8 mouse cellular contexts compared by ENCODE assay signal in genomic region chr9:100645026-100645940, GRCm38 (mm10). TPM values are rescaled to one million over a fixed set of nuclear protein-coding genes. Genes with fewer than 3 reads are reported as not detected.
A peak's percentile ranks its signal among the peaks of the same experiment; 100 is the strongest.
DNase-seq lines count a peak whose midpoint lies in the region; ATAC-seq and TF ChIP-seq lines count a peak whose summit lies in the region.

No protein-coding gene starts in this region.

- no peak for TF ChIP-seq CTCF in lung, adult 2 months (IDR thresholded peaks at IDR 0.05; ENCODE audit: insufficient read depth, low read length)

- no peak for DNase-seq in lung, adult 2 months
- DNase-seq in forebrain, embryonic 10.5 days (ENCODE audit: extremely low spot score, low spot score) = no peak
- DNase-seq in limb, embryonic 11.5 days (ENCODE audit: low spot score) = no peak
- DNase-seq in layer of hippocampus, adult 11-12 months (ENCODE audit: low spot score) = no peak
- DNase-seq in ovary, postnatal 10 days (ENCODE audit: low spot score) = no peak
- DNase-seq in testis, postnatal 14 days (ENCODE audit: low spot score) = no peak

- no peak for TF ChIP-seq POLR2A in lung, adult 2 months (IDR thresholded peaks at IDR 0.05; ENCODE audit: borderline replicate concordance, extremely low read depth, low read depth, low read length)

- no peaks in the 10 kb centered on the region for H3K36me3 ChIP-seq in lung, embryonic 16.5 days (ENCODE audit: control insufficient read depth, insufficient read depth, low read length)
- H3K36me3 ChIP-seq in forebrain, embryonic 10.5 days (replicated peaks) = peaks cover 20% of the 10 kb centered on the region
- H3K36me3 ChIP-seq in limb, embryonic 11.5 days (ENCODE audit: control insufficient read depth, insufficient read depth, low read length) = no peaks in the 10 kb centered on the region
- no peaks in the 10 kb centered on the region for H3K36me3 ChIP-seq in stomach, embryonic 14.5 days (ENCODE audit: control insufficient read depth, insufficient read depth, low read length)

- H3K9me3 ChIP-seq in lung, embryonic 16.5 days (ENCODE audit: control insufficient read depth, low read length) = no peaks in the 10 kb centered on the region
- H3K9me3 ChIP-seq in forebrain, embryonic 10.5 days = no peaks in the 10 kb centered on the region
- no peaks in the 10 kb centered on the region for H3K9me3 ChIP-seq in limb, embryonic 11.5 days (ENCODE audit: control insufficient read depth, low read length)
- H3K9me3 ChIP-seq in stomach, embryonic 14.5 days (ENCODE audit: control insufficient read depth, low read depth, low read length) = no peaks in the 10 kb centered on the region

- H3K4me1 ChIP-seq in lung, embryonic 16.5 days (replicated peaks; ENCODE audit: control insufficient read depth, insufficient read depth, low read length) = peaks cover 18% of the 10 kb centered on the region
- peaks cover 2% of the 10 kb centered on the region for H3K4me1 ChIP-seq in lung, adult 2 months (ENCODE audit: control insufficient read depth, insufficient read depth, low read length)
- H3K4me1 ChIP-seq in forebrain, embryonic 10.5 days = peaks cover 39% of the 10 kb centered on the region
- H3K4me1 ChIP-seq in limb, embryonic 11.5 days (ENCODE audit: control insufficient read depth, insufficient read depth, low read length) = peaks cover 4% of the 10 kb centered on the region; the same call in 1 of the 2 replicates
- no peaks in the 10 kb centered on the region for H3K4me1 ChIP-seq in stomach, embryonic 14.5 days (ENCODE audit: control insufficient read depth, insufficient read depth, low read length)

- peak overlapping the region; percentile 30 for H3K4me3 ChIP-seq in lung, embryonic 16.5 days (ENCODE audit: low read length)
- no peak overlapping the region for H3K4me3 ChIP-seq in lung, adult 2 months (replicated peaks; ENCODE audit: extremely low read depth, low read depth, low read length)
- peak overlapping the region; percentile 88 for H3K4me3 ChIP-seq in forebrain, embryonic 10.5 days
- H3K4me3 ChIP-seq in limb, embryonic 11.5 days (ENCODE audit: low read depth, low read length) = peak overlapping the region; percentile 82
- peak overlapping the region; percentile 83 for H3K4me3 ChIP-seq in stomach, embryonic 14.5 days (ENCODE audit: low read depth, low read length)

- H3K27ac ChIP-seq in lung, embryonic 16.5 days (ENCODE audit: low read length) = no peak overlapping the region
- peak overlapping the region; percentile 97; the same call in 1 of the 2 replicates for H3K27ac ChIP-seq in forebrain, embryonic 10.5 days
- no peak overlapping the region for H3K27ac ChIP-seq in limb, embryonic 11.5 days (replicated peaks; ENCODE audit: low read depth, low read length)
- no peak overlapping the region for H3K27ac ChIP-seq in stomach, embryonic 14.5 days (ENCODE audit: low read length)

- no peaks in the 10 kb centered on the region for H3K27me3 ChIP-seq in lung, embryonic 16.5 days (ENCODE audit: control insufficient read depth, insufficient read depth, low read depth, low read length)
- H3K27me3 ChIP-seq in forebrain, embryonic 10.5 days (ENCODE audit: poor library complexity, severe bottlenecking) = no peaks in the 10 kb centered on the region
- no peaks in the 10 kb centered on the region for H3K27me3 ChIP-seq in limb, embryonic 11.5 days (ENCODE audit: control insufficient read depth, insufficient read depth, low read length)
- no peaks in the 10 kb centered on the region for H3K27me3 ChIP-seq in stomach, embryonic 14.5 days (ENCODE audit: control insufficient read depth, insufficient read depth, low read length)

- H3K9ac ChIP-seq in lung, embryonic 16.5 days (ENCODE audit: low read length) = peak overlapping the region; percentile 61
- H3K9ac ChIP-seq in limb, embryonic 11.5 days (ENCODE audit: low read length) = peak overlapping the region; percentile 18; the same call in 1 of the 2 replicates
- peak overlapping the region; percentile 96; the same call in 1 of the 2 replicates for H3K9ac ChIP-seq in stomach, embryonic 14.5 days (replicated peaks; ENCODE audit: low read depth, low read length)

- ATAC-seq in lung, embryonic 16.5 days (ENCODE audit: low read depth) = no peak
- no peak for ATAC-seq in limb, embryonic 11.5 days (ENCODE audit: insufficient number of reproducible peaks, low FRiP score, low TSS enrichment, low read depth)
- no peak for ATAC-seq in stomach, embryonic 14.5 days (ENCODE audit: insufficient number of reproducible peaks, insufficient read depth, low FRiP score, low read depth)

- WGBS in lung, embryonic 16.5 days = 27% methylated on average over 8 of the region's 8 CpGs
- 17% methylated on average over 8 of the region's 8 CpGs for WGBS in lung, adult 2 months
- 45% methylated on average over 8 of the region's 8 CpGs for WGBS in forebrain, embryonic 10.5 days
- WGBS in limb, embryonic 11.5 days = 48% methylated on average over 8 of the region's 8 CpGs
- WGBS in stomach, embryonic 14.5 days = 34% methylated on average over 8 of the region's 8 CpGs

- H3K4me2 ChIP-seq in lung, embryonic 16.5 days (ENCODE audit: low read depth, low read length) = peak overlapping the region; percentile 70
- peak overlapping the region; percentile 60 for H3K4me2 ChIP-seq in limb, embryonic 11.5 days (ENCODE audit: low read depth, severe bottlenecking)
- H3K4me2 ChIP-seq in stomach, embryonic 14.5 days (replicated peaks; ENCODE audit: low read depth, low read length) = peak overlapping the region; percentile 49

RNA-seq across cellular contexts. Expression of gene Stag1, which starts 47.7 kb away (rescaled TPM):
- 39.1 and 40.0 TPM in 2 replicates for polyA plus RNA-seq in lung, embryonic 16.5 days (2015; fragmentation: Nextera tagmentation; extraction: Ambion mirVana)
- polyA plus RNA-seq in lung, adult 2 months (2012; rRNA removed) = 3.0 and 4.2 TPM in 2 replicates
- 52.3 and 53.9 TPM in 2 replicates for polyA plus RNA-seq in forebrain, embryonic 10.5 days (2016; fragmentation: Nextera tagmentation; extraction: Ambion mirVana)
- 57.5 and 59.0 TPM in 2 replicates for polyA plus RNA-seq in limb, embryonic 11.5 days (2014; fragmentation: Nextera tagmentation; extraction: Ambion mirVana)
- polyA plus RNA-seq in stomach, embryonic 14.5 days (2014; fragmentation: Nextera tagmentation; extraction: Ambion mirVana) = 66.1 and 70.3 TPM in 2 replicates

Comparison
In these comparisons a context has a peak if more than half of its experiments do, and no peak if none do; other contexts are left out.
1. H3K9ac ChIP-seq: peak in every context shown above with its lines; median percentile 96 in stomach, embryonic 14.5 days; 61 in lung, embryonic 16.5 days; 18 in limb, embryonic 11.5 days.